Mouse (Mus musculus) WW6 (cell line): Measurements from ENCODE around the gene Olfr1044.
"Not testable (repeated sequence)": the region's sequence is repeated elsewhere in the genome, so short reads cannot be mapped to it uniquely, and the experiment has no call there.

Experiments
- DNase-seq: peaks from one replicate; pipeline ENCODE4 v3.0.0-alpha.2; 2013; ENCODE audit warnings: low read depth, low spot score

Olfr1044 gene

GRCm38 (mm10) chr2:86177720-86178119, at the start of gene Olfr1044:
Olfr1044 (minus strand) TSS chr2:86177820.
- no peak for DNase-seq

- DNase-seq = no peak
Observed at GRCm38 (mm10) chr2:86219214-86219613, 41.6 kb upstream of the Olfr1044 start, which contains the start of gene Olfr1046. Olfr1046 (minus strand) TSS chr2:86219314.

- DNase-seq = no peak
Observed at GRCm38 (mm10) chr2:86202909-86203308, 25.3 kb upstream of the Olfr1044 start, which contains the start of gene Olfr1045. Olfr1045 (minus strand) TSS chr2:86203009.

GRCm38 (mm10) chr2:86195863-86196262, 18.2 kb upstream of the Olfr1044 start:
- no peak for DNase-seq

GRCm38 (mm10) chr2:86185583-86185982, 8.0 kb upstream of the Olfr1044 start, which contains the start of gene Olfr52:
Olfr52 (minus strand) TSS chr2:86185683.
- no peak for DNase-seq

- DNase-seq = peak; percentile 34
Observed at GRCm38 (mm10) chr2:86179950-86180349, 2.3 kb upstream of the Olfr1044 start.

- DNase-seq = not testable (repeated sequence)
Observed at GRCm38 (mm10) chr2:86175422-86175821, 2.2 kb downstream of the Olfr1044 start.

- DNase-seq = no peak
Observed at GRCm38 (mm10) chr2:86167422-86167821, 10.2 kb downstream of the Olfr1044 start, which contains the start of gene Olfr1043. Olfr1043 (minus strand) TSS chr2:86167522.

GRCm38 (mm10) chr2:86161738-86162137, 15.9 kb downstream of the Olfr1044 start, which contains the start of gene Olfr1042:
Olfr1042 (minus strand) TSS chr2:86161838.
- no peak for DNase-seq

GRCm38 (mm10) chr2:86146632-86147031, 31.0 kb downstream of the Olfr1044 start, which contains the start of gene Olfr1040:
Olfr1040 (minus strand) TSS chr2:86146732.
- no peak for DNase-seq

- DNase-seq = no peak
Observed at GRCm38 (mm10) chr2:86135828-86136227, 41.8 kb downstream of the Olfr1044 start, which contains the start of gene Olfr1039. Olfr1039 (minus strand) TSS chr2:86135928.
